Mouse (Mus musculus) liver, postnatal 0 days (tissue): ENCODE results near the gene Sh2b1.

Experiments
- CTCF ChIP-seq: sonication (generic); IDR thresholded peaks from 2 replicates; pipeline ENCODE4 v1.5.1; 2016; ENCODE audit warnings: antibody characterized with exemption, low read depth
- EP300 ChIP-seq: IDR thresholded peaks from 2 replicates; pipeline ENCODE4 v1.6.1; 2016; ENCODE audit warnings: antibody characterized with exemption, low read depth, mild to moderate bottlenecking

- no peak for TF ChIP-seq CTCF
- TF ChIP-seq EP300, result no peak
Observed at GRCm38 (mm10) chr7:126448481-126448880, 26.7 kb downstream of the Sh2b1 start.
